Mouse (Mus musculus): ENCODE measurements around the gene Pnn.

DNA sequence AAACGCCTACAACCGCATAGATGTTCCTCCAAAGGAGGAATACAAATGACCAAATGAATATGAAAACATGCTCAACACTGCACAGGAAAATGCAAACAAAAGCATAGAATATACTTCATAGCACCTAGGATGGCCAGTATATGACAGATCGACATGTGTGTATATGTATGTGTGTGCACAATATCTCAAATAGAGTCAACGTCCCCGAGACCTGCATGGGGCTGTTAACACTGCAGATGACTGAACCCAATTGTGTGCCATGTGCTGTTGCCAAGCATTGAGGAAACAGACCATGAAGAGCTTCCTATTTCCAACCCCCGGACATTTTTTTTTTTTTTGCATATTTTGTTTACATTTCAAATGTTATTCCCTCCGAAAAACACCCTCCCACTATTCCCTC, 25.8 kb upstream of the Pnn start:
- no peak for TF ChIP-seq CTCF (IDR thresholded peaks at IDR 0.05; ENCODE audit: low read depth, low read length)
- no peak for TF ChIP-seq POLR2A (IDR thresholded peaks at IDR 0.05; ENCODE audit: insufficient read depth, low read length)

All from ES-Bruce4 (cell line).